In the genomic region with DNA sequence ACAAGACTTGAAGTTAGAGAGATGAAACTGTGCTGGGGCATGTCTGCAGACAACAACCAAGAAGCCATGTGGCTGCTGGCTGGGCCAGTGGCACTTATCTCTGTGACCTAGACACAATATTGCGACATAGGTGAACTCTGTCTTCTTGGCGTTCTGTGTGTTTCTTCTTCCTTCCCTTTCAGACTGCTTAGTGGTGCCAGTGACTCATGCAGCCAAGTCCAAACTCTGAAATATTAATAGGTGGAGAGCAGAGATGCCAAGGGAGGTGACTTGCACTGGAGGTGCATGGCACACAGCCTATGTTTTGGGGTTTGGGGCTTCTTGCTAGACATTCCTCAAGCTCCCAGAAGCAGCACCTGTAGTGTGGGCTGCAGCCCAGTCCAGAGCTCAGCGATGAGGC, we compare ENCODE assay signal across 9 mouse cellular contexts. TPM values are rescaled to one million over a fixed set of nuclear protein-coding genes. Genes with fewer than 3 reads are reported as not detected.
DNase-seq lines count a peak whose midpoint lies in the region; ATAC-seq and TF ChIP-seq lines count a peak whose summit lies in the region.
"Had no signal": no experiment of that assay in that cellular context is flagged by ENCODE, and none has a peak within 500 bp of the region (broad histone marks: within the 10 kb centered on the region; RNA-seq: fewer than 3 reads in every experiment).

No protein-coding gene starts in this region.

- H3K4me1 ChIP-seq in hindbrain, embryonic 16.5 days (ENCODE audit: control insufficient read depth, insufficient read depth, low read depth, low read length), result peaks cover 8% of the 10 kb centered on the region

- no peak overlapping the region for H3K4me2 ChIP-seq in hindbrain, embryonic 16.5 days (ENCODE audit: low read length)
- H3K4me2 ChIP-seq: liver, embryonic 13.5 days had no signal

- peaks cover 18% of the 10 kb centered on the region for H3K27me3 ChIP-seq in hindbrain, embryonic 16.5 days (replicated peaks; ENCODE audit: control insufficient read depth, insufficient read depth, low read length)

- no peak for TF ChIP-seq CTCF in layer of hippocampus, adult 2 months (conservative IDR thresholded peaks at IDR 0.05)

- H3K27ac ChIP-seq in layer of hippocampus, adult 2 months, result 0 out of 2 replicates have a peak overlapping the region, but pooled peaks have one; percentile 28
- no peak overlapping the region for H3K27ac ChIP-seq in hindbrain, embryonic 16.5 days (ENCODE audit: low read depth, low read length)
- H3K27ac ChIP-seq: forebrain, embryonic 10.5 days; liver, embryonic 13.5 days had no signal

- ATAC-seq in hindbrain, embryonic 16.5 days, result no peak

- WGBS in hindbrain, embryonic 16.5 days, result 87% methylated on average over 3 of the region's 3 CpGs

- no peaks in the 10 kb centered on the region for H3K9me3 ChIP-seq in hindbrain, embryonic 16.5 days (ENCODE audit: control insufficient read depth, low read length)
- H3K9me3 ChIP-seq: forebrain, embryonic 10.5 days; liver, embryonic 13.5 days had no signal

- H3K4me3 ChIP-seq in layer of hippocampus, adult 2 months, result no peak overlapping the region
- H3K4me3 ChIP-seq in hindbrain, embryonic 16.5 days (ENCODE audit: low read length), result no peak overlapping the region
- H3K4me3 ChIP-seq: forebrain, embryonic 10.5 days; liver, embryonic 13.5 days had no signal

- no peaks in the 10 kb centered on the region for H3K36me3 ChIP-seq in hindbrain, embryonic 16.5 days (ENCODE audit: control insufficient read depth, insufficient read depth, low read length)
- H3K36me3 ChIP-seq: liver, embryonic 13.5 days had no signal

- DNase-seq in layer of hippocampus, adult 2 months (ENCODE audit: low spot score in 2 of 2), result no peak
- no peak for DNase-seq in layer of hippocampus, adult 11-12 months (ENCODE audit: low spot score)
- peak; percentile 14 for DNase-seq in MN1 (ENCODE audit: low spot score)
- peak; percentile 44 for DNase-seq in adrenal gland, postnatal 10 days
- peak; percentile 60 for DNase-seq in lung, postnatal 36 days
- no peak for DNase-seq in testis, postnatal 14 days (ENCODE audit: low spot score)
- DNase-seq: liver, embryonic 13.5 days had no signal

- no peak overlapping the region for H3K9ac ChIP-seq in hindbrain, embryonic 16.5 days (ENCODE audit: low read depth, low read length)
- H3K9ac ChIP-seq: liver, embryonic 13.5 days had no signal

RNA-seq across cellular contexts. Expression of a gene that starts 7.2 kb away (rescaled TPM):
- total RNA-seq in layer of hippocampus, adult 2 months (2021), result 10 to 100 TPM; 40.2 to 40.5 TPM
- total RNA-seq in adrenal gland, postnatal 10 days (2021), result 100 to 1,000 TPM; 106 to 114 TPM
- polyA plus RNA-seq in hindbrain, embryonic 16.5 days (2015; fragmentation: Nextera tagmentation; extraction: Ambion mirVana), result 4.9 and 7.8 TPM in 2 replicates

RNA-seq across cellular contexts. Expression of a gene that starts 42.8 kb away (rescaled TPM):
- not detected for total RNA-seq in layer of hippocampus, adult 2 months (2021)
- total RNA-seq in adrenal gland, postnatal 10 days (2021), result under 1 TPM; 0.09 to 0.18 TPM
- not detected in 2 replicates for polyA plus RNA-seq in hindbrain, embryonic 16.5 days (2015; fragmentation: Nextera tagmentation; extraction: Ambion mirVana)

Comparison
In these comparisons a context has a peak if more than half of its experiments do, and no peak if none do; other contexts are left out.
1. DNase-seq: peak in MN1 (single experiment), adrenal gland, postnatal 10 days (single experiment) and lung, postnatal 36 days (single experiment); none in layer of hippocampus, adult 2 months (0 of 2), layer of hippocampus, adult 11-12 months (single experiment) and testis, postnatal 14 days (single experiment).